Mouse (Mus musculus) spleen, adult 2 months (tissue): ENCODE results near the gene Akt2. TPM values are rescaled to one million over a fixed set of nuclear protein-coding genes. Genes with fewer than 3 reads are reported as not detected.
"Not testable (repeated sequence)": the region's sequence is repeated elsewhere in the genome, so short reads cannot be mapped to it uniquely, and the experiment has no call there.

Experiments used
- DNase-seq, 2 experiments: peaks; one replicate each; pipeline versions ENCODE4 v3.0.0 to v3.0.0-alpha.2; 2012 to 2021; ENCODE audit warnings: low spot score in 2 of 2, low read depth in 1 of 2
- H3K27ac ChIP-seq: fragments of 200-500 bp; 2 replicates; pipeline ENCODE4 v1.5.1; 2012; ENCODE audit warnings: low read length, inconsistent platforms; ENCODE audit not compliant: insufficient read depth
- H3K27me3 ChIP-seq: fragments of 200-500 bp; 2 replicates; pipeline ENCODE4 v1.6.1; 2012; ENCODE audit warnings: mild to moderate bottlenecking, moderate library complexity, low read length, inconsistent platforms; ENCODE audit not compliant: control insufficient read depth, insufficient read depth
- H3K36me3 ChIP-seq: fragments of 200-500 bp; 2 replicates; pipeline ENCODE4 v1.6.1; 2012; ENCODE audit warnings: mild to moderate bottlenecking, low read length, inconsistent platforms; ENCODE audit not compliant: control insufficient read depth, insufficient read depth
- H3K4me1 ChIP-seq: fragments of 200-500 bp; 2 replicates; pipeline ENCODE4 v1.6.1; 2011; ENCODE audit warnings: inconsistent platforms; ENCODE audit not compliant: control insufficient read depth, insufficient read depth, insufficient read length
- H3K4me3 ChIP-seq: fragments of 200-500 bp; 2 replicates; pipeline ENCODE4 v1.5.1; 2011; ENCODE audit warnings: mild to moderate bottlenecking, inconsistent platforms; ENCODE audit not compliant: insufficient read depth, insufficient read length; ENCODE audit errors: extremely low read depth
- CTCF ChIP-seq: fragments of 200-500 bp; IDR thresholded peaks from 2 replicates; pipeline ENCODE4 v1.5.1; 2011; ENCODE audit warnings: mild to moderate bottlenecking, inconsistent platforms; ENCODE audit not compliant: insufficient read depth, insufficient read length, insufficient replicate concordance; ENCODE audit errors: extremely low read depth
- POLR2A ChIP-seq: fragments of 200-500 bp; IDR thresholded peaks from 2 replicates; pipeline ENCODE4 v1.6.1; 2011; ENCODE audit warnings: low read depth, low read length, inconsistent platforms
- WGBS: fragments of 180-500 bp; shearing (Covaris S2); methylation state at CpG from one replicate; pipeline ENCODE4 v1.1.7; 2018; 5-methylcytosine and 5-hydroxymethylcytosine counted together
- polyA plus RNA-seq: library from polyadenylated mRNA; depleted of rRNA; stranded (reverse); fragments of >200 nt; gene quantifications from 2 replicates; pipeline ENCODE4 v1.2.3, GENCODE M21; 2012

Gene Akt2
- polyA plus RNA-seq, 1 experiment, result 48.8 TPM

- WGBS, result 86% methylated on average over 4 of the region's 4 CpGs
- Histone ChIP-seq H3K27ac (no peak overlapping the region), H3K4me1 (no peaks in the 10 kb centered on the region; the same call in 1 of the 2 replicates), H3K4me3 (no peak overlapping the region), H3K36me3 (peaks cover 23% of the 10 kb centered on the region), H3K27me3 (no peaks in the 10 kb centered on the region)
- DNase-seq, result no peak
- no peak for TF ChIP-seq POLR2A
- TF ChIP-seq CTCF, result no peak
Measured at GRCm38 (mm10) chr7:27612940-27613339, 21.6 kb downstream of the Akt2 start.

- H3K36me3 ChIP-seq, result peaks cover 22% of the 10 kb centered on the region
- no peaks in the 10 kb centered on the region for H3K27me3 ChIP-seq
- H3K4me1 ChIP-seq, result no peaks in the 10 kb centered on the region
- DNase-seq, result no peak
- TF ChIP-seq POLR2A (no peak), CTCF (no peak)
- no peak overlapping the region for H3K27ac ChIP-seq
- WGBS, result 91% methylated on average over 8 of the region's 8 CpGs
- no peak overlapping the region for H3K4me3 ChIP-seq
Measured at GRCm38 (mm10) chr7:27613751-27614499, 22.6 kb downstream of the Akt2 start.

DNA sequence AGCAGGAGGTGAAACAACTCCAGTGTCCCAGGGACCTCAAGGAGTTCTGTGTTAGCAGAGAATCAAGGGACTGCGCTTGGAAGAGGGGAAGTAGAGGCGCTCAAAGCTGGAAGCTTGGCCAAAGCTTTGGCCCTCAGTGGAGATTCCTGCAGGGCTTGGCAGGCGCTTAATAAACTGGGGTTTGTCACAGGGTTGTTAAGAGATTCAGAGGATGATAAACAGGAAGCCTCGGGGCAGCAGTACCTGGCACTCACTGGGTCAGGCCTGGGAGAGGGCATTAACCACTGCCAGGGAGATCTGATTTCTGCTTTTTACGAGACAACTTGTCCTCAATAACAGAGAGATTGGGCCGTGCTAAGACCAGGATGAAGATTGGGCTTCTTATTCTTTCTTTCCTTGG lies 29.7 kb downstream of the Akt2 start:
- Histone ChIP-seq H3K36me3 (peaks cover 39% of the 10 kb centered on the region), H3K4me3 (no peak overlapping the region), H3K27me3 (no peaks in the 10 kb centered on the region), H3K4me1 (no peaks in the 10 kb centered on the region), H3K27ac (peak overlapping the region; percentile 27)
- no peak for TF ChIP-seq POLR2A
- no peak for TF ChIP-seq CTCF
- WGBS, result 86% methylated on average over 6 of the region's 6 CpGs
- no peak for DNase-seq

GRCm38 (mm10) chr7:27622234-27622633 lies 30.9 kb downstream of the Akt2 start:
- no peak for TF ChIP-seq CTCF
- no peak for TF ChIP-seq POLR2A
- H3K4me1 ChIP-seq, result no peaks in the 10 kb centered on the region
- H3K36me3 ChIP-seq, result peaks cover 37% of the 10 kb centered on the region
- DNase-seq, result no peak
- no peak overlapping the region for H3K4me3 ChIP-seq
- H3K27me3 ChIP-seq, result no peaks in the 10 kb centered on the region
- no peak overlapping the region for H3K27ac ChIP-seq
- WGBS, result 79% methylated on average over 1 of the region's 1 CpGs

- H3K36me3 ChIP-seq, result peaks cover 38% of the 10 kb centered on the region
- no peak overlapping the region for H3K4me3 ChIP-seq
- no peaks in the 10 kb centered on the region for H3K27me3 ChIP-seq
- H3K4me1 ChIP-seq, result no peaks in the 10 kb centered on the region
- no peak overlapping the region for H3K27ac ChIP-seq
- TF ChIP-seq CTCF, result no peak
- no peak for TF ChIP-seq POLR2A
- no peak for DNase-seq
Measured at GRCm38 (mm10) chr7:27624967-27625366, 33.6 kb downstream of the Akt2 start.

GRCm38 (mm10) chr7:27627707-27628106 lies 36.4 kb downstream of the Akt2 start:
- WGBS, result 94% methylated on average over 7 of the region's 7 CpGs
- Histone ChIP-seq H3K27ac (no peak overlapping the region), H3K4me1 (no peaks in the 10 kb centered on the region), H3K27me3 (no peaks in the 10 kb centered on the region), H3K36me3 (peaks cover 31% of the 10 kb centered on the region), H3K4me3 (no peak overlapping the region)
- TF ChIP-seq CTCF, result no peak
- TF ChIP-seq POLR2A, result no peak
- DNase-seq, result no peak

GRCm38 (mm10) chr7:27628190-27628589 lies 36.8 kb downstream of the Akt2 start:
- no peak overlapping the region for H3K27ac ChIP-seq
- WGBS, result 95% methylated on average over 6 of the region's 6 CpGs
- TF ChIP-seq CTCF (no peak), POLR2A (no peak)
- H3K36me3 ChIP-seq, result peaks cover 32% of the 10 kb centered on the region
- H3K4me1 ChIP-seq, result no peaks in the 10 kb centered on the region
- H3K27me3 ChIP-seq, result no peaks in the 10 kb centered on the region
- DNase-seq, result no peak
- H3K4me3 ChIP-seq, result no peak overlapping the region

- H3K27ac ChIP-seq, H3K27me3 ChIP-seq, H3K4me3 ChIP-seq, DNase-seq, H3K4me1 ChIP-seq: not testable (repeated sequence)
- 94% methylated on average over 7 of the region's 7 CpGs for WGBS
- H3K36me3 ChIP-seq, result peaks cover 36% of the 10 kb centered on the region
Measured at GRCm38 (mm10) chr7:27628816-27629215, 37.5 kb downstream of the Akt2 start.
